Mouse (Mus musculus) midbrain, embryonic 11.5 days (tissue): ENCODE measurements at regions not wholly inside any gene's neighbourhood (a gene's known extent, or its start where the extent isn't known, plus 50 kb on each side); places are given as distances from the start of the nearest gene placed in this dataset.

Source experiments
- ATAC-seq: fragments of 200-750 bp; cut with Nextera tagmentation; 2 replicates; pipeline ENCODE4 v1.8.0; 2017; ENCODE audit warnings: moderate TSS enrichment, moderate library complexity; ENCODE audit not compliant: low FRiP score
- DNase-seq: peaks from one replicate; pipeline ENCODE4 v3.0.0; 2015; ENCODE audit warnings: low spot score; ENCODE audit errors: missing footprints
- H3K27ac ChIP-seq: fragments of 300-500 bp; sonication (generic); 2 replicates; pipeline ENCODE4 v1.5.1; 2014; ENCODE audit warnings: low read depth, low read length
- H3K27me3 ChIP-seq: fragments of 300-500 bp; sonication (generic); 2 replicates; pipeline ENCODE4 v1.6.1; 2014; ENCODE audit warnings: mild to moderate bottlenecking, low read length, moderate library complexity, mixed read lengths; ENCODE audit not compliant: control insufficient read depth, insufficient read depth
- H3K36me3 ChIP-seq: fragments of 300-500 bp; sonication (generic); 2 replicates; pipeline ENCODE4 v1.6.1; 2014; ENCODE audit warnings: mild to moderate bottlenecking, low read length, moderate library complexity, mixed read lengths; ENCODE audit not compliant: control insufficient read depth, insufficient read depth
- H3K4me1 ChIP-seq: fragments of 300-500 bp; sonication (generic); 2 replicates; pipeline ENCODE4 v1.6.1; 2014; ENCODE audit warnings: low read length; ENCODE audit not compliant: control insufficient read depth, insufficient read depth
- H3K4me2 ChIP-seq: fragments of 300-500 bp; sonication (generic); 2 replicates; pipeline ENCODE4 v1.6.1; 2014; ENCODE audit warnings: mild to moderate bottlenecking, moderate library complexity
- H3K4me3 ChIP-seq: fragments of 300-500 bp; sonication (generic); 2 replicates; pipeline ENCODE4 v1.5.1; 2014; ENCODE audit warnings: low read depth, low read length
- H3K9ac ChIP-seq: fragments of 300-500 bp; sonication (generic); 2 replicates; pipeline ENCODE4 v1.6.1; 2014; ENCODE audit warnings: low read length
- H3K9me3 ChIP-seq: fragments of 300-500 bp; sonication (generic); 2 replicates; pipeline ENCODE4 v1.6.1; 2016; ENCODE audit warnings: low read length; ENCODE audit not compliant: control insufficient read depth
- WGBS: fragments of 180-500 bp; shearing (Covaris S2); extraction: QIAGEN DNeasy Blood & Tissue Kit; methylation state at CpG from one replicate; pipeline ENCODE4 v1.1.7; 2014; 5-methylcytosine and 5-hydroxymethylcytosine counted together

DNA sequence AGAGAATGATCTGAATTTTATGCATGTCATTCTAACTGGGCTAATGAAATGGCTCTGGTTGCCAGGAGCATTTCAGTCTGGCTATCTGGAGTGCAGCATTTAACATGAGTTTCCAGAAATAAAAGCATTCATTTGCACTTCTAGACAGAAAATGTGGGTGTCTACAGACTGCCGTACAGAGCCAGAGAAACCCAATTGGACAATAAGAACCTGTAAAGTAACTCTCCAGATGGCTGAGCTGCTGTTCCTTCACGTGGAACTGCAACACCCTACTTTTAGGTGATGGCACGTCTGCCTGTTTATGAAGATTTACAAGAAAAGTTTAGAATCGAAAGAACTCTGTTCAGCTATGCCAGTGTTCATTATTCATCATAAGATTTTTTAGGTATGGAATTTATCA, 446.0 kb upstream of the Slitrk1 start:
- no peak for ATAC-seq
- 79% methylated on average over 4 of the region's 4 CpGs for WGBS
- Histone ChIP-seq H3K4me2 (no peak overlapping the region), H3K4me3 (no peak overlapping the region), H3K4me1 (no peaks in the 10 kb centered on the region), H3K36me3 (no peaks in the 10 kb centered on the region), H3K27me3 (no peaks in the 10 kb centered on the region), H3K9ac (no peak overlapping the region), H3K9me3 (no peaks in the 10 kb centered on the region), H3K27ac (no peak overlapping the region)
- DNase-seq, result peak; percentile 69
